Mouse (Mus musculus) liver, adult 2 months (tissue): ENCODE measurements around the gene Ccin.

ENCODE experiments used
- CTCF ChIP-seq: fragments of 200-500 bp; IDR thresholded peaks from 2 replicates; pipeline ENCODE4 v1.5.1; 2011; ENCODE audit warnings: low read depth, low read length, control low read depth
- POLR2A ChIP-seq: fragments of 200-500 bp; IDR thresholded peaks from 2 replicates; pipeline ENCODE4 v1.6.1; 2011; ENCODE audit warnings: low read length, control low read depth; ENCODE audit not compliant: insufficient read depth; ENCODE audit errors: extremely low read depth

- no peak for TF ChIP-seq CTCF
- TF ChIP-seq POLR2A, result no peak
Observed at GRCm38 (mm10) chr4:43936749-43937674, 46.3 kb upstream of the Ccin start.
